Mouse (Mus musculus) splenic B cell, adult 2 months (primary cell): ENCODE data around the gene Il10ra.

Experiments used
- DNase-seq: peaks from one replicate; pipeline ENCODE4 v3.0.0-alpha.2; 2011; ENCODE audit warnings: low read depth, low spot score
- H3K27me3 ChIP-seq: 2 replicates; pipeline ENCODE4 v1.6.1; 2012; ENCODE audit warnings: mild to moderate bottlenecking, low read length, moderate library complexity, mixed read lengths; ENCODE audit not compliant: control insufficient read depth, poor library complexity, insufficient read depth, severe bottlenecking
- H3K36me3 ChIP-seq: 2 replicates; pipeline ENCODE4 v1.6.1; 2012; ENCODE audit warnings: mild to moderate bottlenecking, low read length, moderate library complexity, mixed read lengths; ENCODE audit not compliant: control insufficient read depth, poor library complexity, insufficient read depth, severe bottlenecking

Gene Il10ra

DNA sequence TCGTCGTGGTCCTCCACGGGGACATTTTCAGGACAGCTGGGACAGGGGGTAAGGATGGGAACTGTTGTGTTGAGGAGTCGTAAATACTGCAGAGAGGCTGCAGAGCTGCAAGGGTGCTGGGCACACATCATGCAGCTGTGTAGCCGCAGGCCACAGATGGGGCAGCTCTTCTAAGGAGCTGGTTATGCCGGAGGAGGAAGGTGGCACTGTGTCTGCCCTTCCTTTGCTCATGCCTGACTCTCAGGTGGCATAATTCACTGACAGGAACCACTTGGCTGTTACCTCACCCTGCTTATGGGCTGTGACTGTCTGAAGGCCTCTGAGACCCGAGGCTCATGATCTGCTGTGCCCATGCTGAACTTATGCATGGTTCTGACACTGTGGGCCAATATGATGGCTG lies 18.6 kb downstream of the Il10ra start:
- Histone ChIP-seq H3K27me3 (no peaks in the 10 kb centered on the region), H3K36me3 (peaks cover 9% of the 10 kb centered on the region)
- no peak for DNase-seq

DNA sequence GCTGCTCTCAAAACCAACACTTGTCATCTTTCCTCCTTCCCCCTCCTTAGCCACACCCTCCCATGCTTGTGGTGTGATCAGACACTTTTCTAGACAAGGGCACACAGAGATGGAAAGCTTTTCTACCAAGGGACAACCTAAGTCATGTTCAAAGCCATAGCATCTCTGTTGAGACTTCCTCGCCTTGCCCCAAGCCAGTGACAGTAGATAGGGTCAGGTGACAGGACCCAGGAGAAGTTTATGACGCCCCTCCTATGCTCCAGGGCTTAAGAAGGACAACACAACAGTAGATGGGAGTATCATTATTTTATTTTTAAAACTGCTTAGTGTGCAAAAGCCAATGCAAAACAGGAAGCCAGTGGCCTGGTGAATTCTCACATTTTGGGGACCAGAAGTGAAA lies 21.4 kb downstream of the Il10ra start:
- DNase-seq = peak; percentile 70
- H3K36me3 ChIP-seq = no peaks in the 10 kb centered on the region
- H3K27me3 ChIP-seq = no peaks in the 10 kb centered on the region

DNA sequence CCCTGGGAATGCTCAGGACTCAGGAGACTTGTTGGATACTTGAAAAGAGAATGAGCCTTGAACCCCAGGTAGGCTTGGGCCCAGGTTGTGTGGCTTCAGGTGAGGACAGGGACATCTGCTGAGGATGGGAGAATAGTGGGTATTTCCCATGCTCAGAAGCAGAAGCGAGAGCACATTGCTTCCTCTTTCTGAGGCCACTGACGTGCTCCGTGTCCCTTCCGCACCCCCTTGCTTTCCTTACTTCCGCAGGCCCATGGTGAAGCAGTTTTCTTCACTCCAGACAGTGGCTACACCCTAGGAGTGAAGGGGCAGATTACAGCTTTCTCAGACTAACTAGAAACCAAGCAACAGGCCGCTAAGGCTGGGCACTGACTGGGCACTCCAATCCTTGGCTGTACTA lies 22.9 kb downstream of the Il10ra start:
- H3K27me3 ChIP-seq = no peaks in the 10 kb centered on the region
- peak; percentile 94 for DNase-seq
- no peaks in the 10 kb centered on the region for H3K36me3 ChIP-seq

DNA sequence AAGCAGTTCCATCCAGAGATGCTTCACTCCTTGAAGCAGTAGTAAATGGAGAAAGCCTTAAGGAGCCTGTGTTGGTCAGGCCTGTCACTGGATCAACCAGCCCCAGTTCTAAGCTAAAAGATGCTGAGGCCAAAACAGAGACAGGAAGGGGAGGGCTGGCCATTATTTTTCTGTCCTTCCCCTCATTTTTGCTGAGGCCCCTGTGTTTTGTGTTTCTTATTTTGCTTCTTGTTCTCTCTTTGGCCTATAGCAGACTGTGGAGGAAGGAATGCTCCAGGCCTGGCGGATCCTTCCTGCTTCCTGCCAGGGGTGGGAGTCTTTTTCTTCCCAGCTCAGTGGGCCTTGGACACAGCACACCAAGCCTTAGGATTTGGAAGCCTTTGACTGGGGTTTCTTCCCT lies 23.5 kb downstream of the Il10ra start:
- no peaks in the 10 kb centered on the region for H3K36me3 ChIP-seq
- no peaks in the 10 kb centered on the region for H3K27me3 ChIP-seq
- DNase-seq = no peak

DNA sequence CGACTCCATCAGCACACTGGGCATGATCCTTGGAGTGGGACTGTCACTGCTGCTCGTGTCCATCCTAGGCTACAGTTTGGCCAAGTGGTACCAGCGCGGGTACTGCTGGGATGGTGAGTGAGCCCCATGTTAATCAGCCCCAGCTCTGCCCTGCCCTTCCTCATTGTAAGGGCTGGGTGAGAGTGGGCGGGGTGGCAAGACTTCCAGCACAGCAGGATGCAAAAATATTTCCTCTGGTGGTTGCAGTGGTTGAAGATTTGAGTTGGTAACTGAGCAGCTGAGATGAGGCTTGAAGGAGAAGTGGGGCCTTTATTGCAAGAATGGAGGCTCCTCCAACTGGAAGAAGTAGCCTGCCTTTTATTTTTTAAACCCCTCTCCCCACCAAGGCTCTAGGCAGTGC lies 27.6 kb downstream of the Il10ra start:
- peak; percentile 73 for DNase-seq
- Histone ChIP-seq H3K27me3 (no peaks in the 10 kb centered on the region), H3K36me3 (no peaks in the 10 kb centered on the region)

DNA sequence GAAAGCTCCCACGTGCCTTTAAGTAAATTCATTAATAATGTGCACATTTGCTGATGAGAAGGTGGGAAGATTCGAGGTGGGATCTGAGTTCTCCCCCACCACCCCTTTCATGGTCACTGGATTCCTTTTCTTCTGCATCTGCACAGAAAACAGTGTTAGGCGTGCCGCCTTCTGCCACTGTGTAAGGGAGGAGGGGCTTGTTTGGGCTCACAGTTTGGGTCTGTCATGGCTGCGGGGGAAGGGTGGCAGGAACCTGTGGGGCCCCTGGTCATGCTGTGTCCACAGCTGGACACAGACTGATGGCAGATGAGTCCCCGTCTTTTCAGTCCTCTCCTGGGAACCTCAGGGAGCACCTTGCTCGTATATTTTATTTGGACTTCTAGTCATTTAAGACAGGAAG lies 32.2 kb downstream of the Il10ra start:
- no peaks in the 10 kb centered on the region for H3K27me3 ChIP-seq
- no peaks in the 10 kb centered on the region for H3K36me3 ChIP-seq
- no peak for DNase-seq

DNA sequence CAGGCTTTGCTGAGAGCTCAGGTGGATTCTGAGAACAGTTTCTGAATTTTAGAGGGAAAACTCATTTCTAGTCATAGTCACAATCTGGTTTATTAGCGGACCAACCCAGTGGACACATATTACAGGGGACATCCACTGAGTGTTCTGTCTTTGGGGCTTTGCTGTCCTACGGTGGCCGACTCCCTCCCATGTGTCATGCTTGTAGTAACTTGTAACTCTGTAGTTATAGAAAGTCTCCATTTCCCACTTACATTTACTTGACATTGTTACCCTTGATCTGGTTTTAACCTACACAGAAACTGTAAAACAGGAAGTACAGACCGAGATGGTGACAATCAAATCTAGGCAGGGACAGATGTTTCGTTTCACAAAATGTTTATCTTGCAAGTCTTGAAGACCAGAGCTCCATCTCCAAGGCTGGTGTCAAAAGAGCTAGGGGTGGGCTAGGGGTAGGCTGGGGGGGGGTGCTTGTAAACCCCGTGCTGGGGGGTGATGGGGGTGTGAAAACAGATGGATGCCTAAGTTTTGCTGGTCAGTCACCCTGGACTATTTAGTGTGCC lies 33.2 kb downstream of the Il10ra start:
- Histone ChIP-seq H3K27me3 (no peaks in the 10 kb centered on the region), H3K36me3 (no peaks in the 10 kb centered on the region)
- DNase-seq = peak; percentile 73

DNA sequence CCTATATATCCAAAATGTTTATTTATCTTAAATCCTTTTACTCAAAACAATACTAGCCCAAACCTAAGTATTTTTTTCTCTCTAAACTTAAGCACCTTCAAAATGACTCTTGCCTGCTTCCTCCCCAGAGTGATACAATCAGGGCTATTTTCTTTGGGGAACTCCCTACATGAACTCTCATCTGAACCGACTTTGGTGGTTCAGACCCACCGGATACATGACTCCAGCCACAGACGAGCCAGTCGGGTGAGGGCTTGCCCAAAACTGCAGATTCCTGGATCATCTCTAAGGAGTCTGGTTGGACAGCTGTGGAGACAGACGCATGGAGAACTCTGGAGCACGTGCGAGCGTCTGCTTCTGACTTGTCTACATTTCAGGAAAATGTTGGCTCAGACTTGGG lies 39.6 kb downstream of the Il10ra start:
- no peaks in the 10 kb centered on the region for H3K27me3 ChIP-seq
- DNase-seq = peak; percentile 37
- H3K36me3 ChIP-seq = no peaks in the 10 kb centered on the region

DNA sequence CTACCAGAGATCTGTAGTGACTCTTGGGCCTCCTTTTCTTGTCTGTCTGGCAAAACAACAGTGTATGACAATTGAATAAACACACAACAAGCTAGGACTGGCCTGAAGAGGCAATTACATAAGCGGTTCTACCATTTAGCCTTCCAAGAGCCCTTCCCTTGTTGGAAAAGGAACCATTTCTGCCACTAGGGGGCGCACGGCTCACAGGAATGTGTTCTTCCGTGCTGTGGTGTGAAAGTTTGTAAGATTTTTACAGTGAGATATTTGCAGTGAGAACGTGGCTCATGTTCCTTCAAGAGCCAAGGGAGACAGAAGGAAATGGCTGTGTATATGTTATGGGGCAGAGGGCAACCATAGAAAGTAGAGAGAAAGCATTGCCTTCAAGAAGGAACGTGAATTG lies 47.4 kb downstream of the Il10ra start:
- DNase-seq = peak; percentile 94
- H3K27me3 ChIP-seq = no peaks in the 10 kb centered on the region
- H3K36me3 ChIP-seq = no peaks in the 10 kb centered on the region; the same call in 1 of the 2 replicates

DNA sequence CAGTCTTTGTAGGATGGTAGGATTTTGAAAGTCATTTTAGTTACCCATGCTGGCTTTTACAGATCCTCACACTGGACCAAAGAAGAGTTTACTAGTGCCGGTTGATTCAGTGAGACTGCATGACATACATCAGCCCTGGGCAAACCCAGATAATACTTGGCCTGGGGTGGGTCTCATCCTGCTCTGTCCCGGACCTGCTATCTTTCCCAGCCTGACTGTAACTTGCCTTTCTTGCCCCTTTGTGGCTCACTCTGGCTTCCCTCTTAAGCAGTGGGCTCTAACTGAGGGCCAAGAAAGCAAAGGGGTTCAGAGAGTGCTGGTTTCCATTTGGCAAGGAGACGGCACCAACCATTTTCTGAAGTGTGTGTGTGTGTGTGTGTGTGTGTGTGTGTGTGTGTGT lies 49.3 kb downstream of the Il10ra start:
- Histone ChIP-seq H3K27me3 (no peaks in the 10 kb centered on the region), H3K36me3 (no peaks in the 10 kb centered on the region; the same call in 1 of the 2 replicates)
- DNase-seq = no peak

DNA sequence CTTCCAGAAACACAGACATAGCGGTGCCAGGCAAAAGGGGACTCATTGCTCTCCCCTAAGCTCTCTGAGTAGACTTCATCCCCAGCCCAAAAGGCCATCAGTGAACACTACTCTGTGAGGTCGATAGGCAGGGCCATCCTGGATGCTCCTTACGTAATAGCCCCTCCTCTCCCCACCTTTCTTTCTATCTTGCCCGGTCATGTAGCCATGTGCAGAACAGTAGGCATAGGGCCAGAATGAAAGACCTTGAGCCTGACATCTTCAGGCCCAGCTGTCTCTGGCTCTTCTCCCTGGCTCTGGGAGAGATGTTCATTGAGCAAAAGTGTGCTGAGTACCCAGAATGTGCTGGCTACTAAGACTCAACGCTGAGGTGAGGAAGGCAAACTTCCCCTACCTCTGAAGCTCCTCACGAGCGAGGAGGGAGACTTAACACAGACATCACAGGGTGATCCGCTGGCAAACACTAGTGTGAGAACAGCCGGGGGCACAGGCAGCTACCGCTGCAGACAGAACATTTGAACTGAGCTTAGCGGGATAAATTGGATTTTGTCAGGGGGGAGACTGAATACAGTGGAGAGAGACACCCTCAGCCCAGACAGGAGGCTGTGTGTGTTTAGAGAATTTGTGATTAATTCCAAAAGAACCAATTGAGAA lies 53.3 kb downstream of the Il10ra start:
- no peak for DNase-seq
- H3K27me3 ChIP-seq = no peaks in the 10 kb centered on the region
- no peaks in the 10 kb centered on the region; the same call in 1 of the 2 replicates for H3K36me3 ChIP-seq

DNA sequence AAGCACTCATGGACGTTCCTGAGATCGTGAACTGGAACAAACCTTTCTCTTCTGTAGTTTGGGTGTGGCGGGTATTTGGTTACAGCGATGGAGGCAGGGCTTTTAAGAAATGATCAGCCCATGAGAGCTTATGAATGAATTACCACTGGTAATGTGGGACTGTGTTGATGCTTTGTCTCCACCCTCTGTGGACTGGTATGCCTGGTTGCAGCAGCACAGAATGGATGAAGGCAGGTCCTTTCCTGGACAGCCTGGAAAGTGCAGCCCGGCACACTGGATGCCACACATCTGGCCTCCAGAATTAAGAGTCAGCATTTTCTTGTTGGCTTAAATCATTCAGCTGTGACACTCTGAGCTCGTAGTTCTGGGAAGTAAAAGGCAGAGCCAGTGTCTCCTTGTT lies 56.9 kb downstream of the Il10ra start:
- no peak for DNase-seq
- H3K27me3 ChIP-seq = no peaks in the 10 kb centered on the region
- no peaks in the 10 kb centered on the region for H3K36me3 ChIP-seq

DNA sequence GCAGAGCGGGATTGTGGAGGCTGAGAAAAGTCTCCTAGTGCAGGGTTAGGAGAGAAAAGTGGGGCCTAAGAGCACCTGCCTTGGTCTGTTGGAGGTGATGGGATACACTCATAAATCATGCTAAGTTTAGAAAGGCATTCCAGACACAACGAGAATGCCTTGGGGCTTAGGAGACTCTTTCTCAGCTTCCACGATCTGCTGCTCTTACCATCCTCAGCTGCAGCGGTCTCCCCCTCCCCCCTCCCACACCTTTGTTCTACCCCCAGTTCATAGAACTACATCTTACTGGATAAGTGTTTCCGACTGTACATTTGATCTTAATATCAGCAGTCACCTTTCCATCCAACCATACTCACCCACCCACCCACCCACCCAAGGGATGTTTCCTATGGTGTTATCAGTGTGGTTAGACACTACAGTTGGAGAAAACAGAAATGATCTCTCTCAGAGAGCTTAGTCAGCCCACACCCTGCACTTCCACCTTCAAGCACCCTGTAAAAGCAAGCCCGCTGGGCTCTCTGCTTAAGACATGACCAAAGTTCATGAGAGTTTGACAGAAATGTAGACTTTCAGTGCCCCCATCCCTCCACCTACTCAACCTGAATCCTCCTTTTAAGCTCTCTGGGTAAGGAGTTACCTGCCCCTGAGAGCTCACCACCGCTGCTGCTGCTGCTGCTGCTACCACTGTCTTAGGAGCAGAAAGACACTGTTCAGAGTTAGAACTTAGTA lies 61.8 kb downstream of the Il10ra start:
- H3K27me3 ChIP-seq = no peaks in the 10 kb centered on the region
- DNase-seq = no peak
- no peaks in the 10 kb centered on the region for H3K36me3 ChIP-seq

DNA sequence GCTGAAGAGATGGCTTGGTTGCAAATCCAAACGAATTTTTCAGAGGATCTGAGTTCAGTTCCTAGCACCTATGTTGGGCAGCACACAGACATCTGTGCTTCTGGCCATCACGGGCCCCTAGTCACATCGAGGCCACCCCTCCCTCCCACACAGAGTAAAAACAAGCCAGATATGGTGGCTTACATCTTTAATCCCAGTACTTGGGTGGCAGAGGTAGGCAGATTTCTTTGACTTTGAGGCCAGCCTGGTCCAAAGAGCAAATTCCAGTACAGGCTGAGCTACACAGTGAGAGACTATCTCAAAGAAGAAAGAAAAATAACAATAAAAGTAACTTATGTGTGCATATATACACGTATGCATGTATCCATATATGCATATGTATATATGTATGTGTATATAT lies 62.8 kb downstream of the Il10ra start:
- H3K36me3 ChIP-seq = no peaks in the 10 kb centered on the region
- no peaks in the 10 kb centered on the region for H3K27me3 ChIP-seq
- no peak for DNase-seq

DNA sequence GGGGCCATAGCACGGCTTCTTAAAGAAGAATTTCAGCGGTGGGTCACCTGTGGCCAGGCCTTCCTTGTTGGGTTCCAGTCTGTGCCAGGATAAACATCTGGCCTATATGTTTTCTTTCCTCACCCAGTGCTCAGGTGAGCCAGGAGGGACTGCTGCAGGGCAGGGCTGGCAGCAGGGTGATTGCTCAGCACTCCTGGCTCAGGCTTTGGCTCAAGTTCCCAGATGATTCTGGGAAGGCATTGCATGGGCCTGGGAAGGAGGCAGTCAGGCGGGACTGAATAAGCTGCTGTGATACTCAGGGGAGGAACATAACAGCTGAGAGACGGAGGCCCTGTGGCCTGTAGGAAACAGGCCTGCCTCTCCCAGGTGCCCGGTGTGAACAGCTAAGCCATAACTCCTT lies 63.8 kb downstream of the Il10ra start:
- H3K36me3 ChIP-seq = no peaks in the 10 kb centered on the region
- DNase-seq = no peak
- no peaks in the 10 kb centered on the region for H3K27me3 ChIP-seq
